Mouse (Mus musculus) lung, embryonic 15.5 days (tissue): ENCODE data around the gene Gm10309. TPM values are rescaled to one million over a fixed set of nuclear protein-coding genes. Genes with fewer than 3 reads are reported as not detected.
A peak's percentile ranks its signal among the peaks of the same experiment; 100 is the strongest.

Experiments used
- ATAC-seq: fragments of 200-750 bp; cut with Nextera tagmentation; 2 replicates; pipeline ENCODE4 v1.8.0; 2017; ENCODE audit warnings: moderate number of reproducible peaks, borderline replicate concordance; ENCODE audit not compliant: low FRiP score, low TSS enrichment; ENCODE audit errors: extremely low read depth
- H3K27ac ChIP-seq: fragments of 300-500 bp; sonication (generic); 2 replicates; pipeline ENCODE4 v1.5.1; 2015; ENCODE audit warnings: moderate library complexity, mild to moderate bottlenecking, inconsistent platforms
- H3K27me3 ChIP-seq: fragments of 300-500 bp; sonication (generic); 2 replicates; pipeline ENCODE4 v1.6.1; 2015; ENCODE audit warnings: inconsistent platforms
- H3K36me3 ChIP-seq: fragments of 300-500 bp; sonication (generic); 2 replicates; pipeline ENCODE4 v1.6.1; 2015; ENCODE audit warnings: inconsistent platforms
- H3K4me1 ChIP-seq: fragments of 300-500 bp; sonication (generic); 2 replicates; pipeline ENCODE4 v1.6.1; 2015; ENCODE audit warnings: inconsistent platforms
- H3K4me2 ChIP-seq: fragments of 300-500 bp; sonication (generic); 2 replicates; pipeline ENCODE4 v1.6.1; 2015; ENCODE audit warnings: inconsistent platforms, mild to moderate bottlenecking, moderate library complexity
- H3K4me3 ChIP-seq: fragments of 300-500 bp; sonication (generic); 2 replicates; pipeline ENCODE4 v1.5.1; 2015; ENCODE audit warnings: mild to moderate bottlenecking, inconsistent platforms
- H3K9ac ChIP-seq: fragments of 300-500 bp; sonication (generic); 2 replicates; pipeline ENCODE4 v1.6.1; 2015; ENCODE audit warnings: inconsistent platforms
- H3K9me3 ChIP-seq: fragments of 300-500 bp; sonication (generic); 2 replicates; pipeline ENCODE4 v1.6.1; 2016; ENCODE audit warnings: inconsistent platforms
- WGBS: fragments of 180-500 bp; shearing (Covaris S2); methylation state at CpG from one replicate; pipeline ENCODE4 v1.1.7; 2015; 5-methylcytosine and 5-hydroxymethylcytosine counted together
- polyA plus RNA-seq: library from polyadenylated mRNA; unstranded; fragments of >200 nt; fragmentation: Nextera tagmentation; extraction: Ambion mirVana; gene quantifications from 2 replicates; pipeline ENCODE4 v1.2.1, GENCODE M21; 2015

Gene Gm10309
- polyA plus RNA-seq, 1 experiment from 2014 or later: 0.40 TPM

DNA sequence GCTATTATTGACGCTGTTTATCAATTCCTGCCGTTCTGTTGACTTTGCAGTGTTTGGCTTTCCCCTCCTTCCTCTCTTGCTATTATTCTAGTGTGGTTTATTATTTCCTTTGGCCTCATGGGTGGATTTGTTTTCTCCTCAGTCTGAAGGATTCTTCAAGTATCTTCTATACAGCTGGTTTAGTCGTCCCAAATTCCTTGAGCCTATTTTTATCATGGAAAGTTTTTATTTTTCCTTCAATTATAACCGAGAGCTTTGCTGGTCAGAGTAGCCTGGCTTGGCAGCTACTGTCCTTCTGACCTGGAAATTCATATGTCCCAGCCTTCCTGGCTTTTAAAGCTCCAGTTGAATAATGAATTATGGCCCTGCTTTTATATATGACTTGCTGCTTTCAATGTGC lies 24.4 kb upstream of the Gm10309 start:
- no peak for ATAC-seq
- Histone ChIP-seq H3K9me3 (no peaks in the 10 kb centered on the region), H3K4me2 (no peak overlapping the region), H3K27ac (0 out of 2 replicates have a peak overlapping the region, but pooled peaks have one; percentile 51), H3K4me3 (no peak overlapping the region), H3K36me3 (no peaks in the 10 kb centered on the region), H3K27me3 (no peaks in the 10 kb centered on the region), H3K4me1 (peaks cover 11% of the 10 kb centered on the region; the same call in 1 of the 2 replicates), H3K9ac (no peak overlapping the region)
- 35% methylated on average over 4 of the region's 4 CpGs for WGBS

DNA sequence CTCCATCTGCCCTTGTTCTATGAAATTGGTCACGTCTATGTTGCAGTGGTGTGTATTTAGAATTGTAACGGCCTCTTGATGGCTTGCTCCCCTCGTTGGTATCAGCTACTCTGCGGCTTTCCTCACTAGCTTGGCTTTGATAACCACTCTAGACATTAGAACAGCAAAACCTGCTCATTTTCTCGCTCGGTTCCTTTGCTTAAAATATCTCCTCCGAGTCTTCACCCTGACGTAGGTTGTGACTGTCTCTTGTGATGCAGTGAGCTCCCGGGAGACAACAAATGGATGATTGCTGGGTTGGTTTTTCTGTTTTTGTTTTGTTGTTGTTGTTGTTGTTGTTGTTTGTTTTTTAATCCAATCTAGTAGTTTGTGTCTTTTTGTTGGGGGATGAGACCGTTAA lies 24.0 kb upstream of the Gm10309 start:
- Histone ChIP-seq H3K36me3 (no peaks in the 10 kb centered on the region), H3K27ac (no peak overlapping the region), H3K4me2 (no peak overlapping the region), H3K4me3 (no peak overlapping the region), H3K9me3 (no peaks in the 10 kb centered on the region), H3K9ac (no peak overlapping the region), H3K27me3 (no peaks in the 10 kb centered on the region), H3K4me1 (peaks cover 11% of the 10 kb centered on the region; the same call in 1 of the 2 replicates)
- no peak for ATAC-seq
- WGBS: 76% methylated on average over 10 of the region's 10 CpGs

GRCm38 (mm10) chr17:86527298-86527697 lies 22.3 kb upstream of the Gm10309 start:
- H3K27me3 ChIP-seq: no peaks in the 10 kb centered on the region
- no peak overlapping the region for H3K27ac ChIP-seq
- no peaks in the 10 kb centered on the region for H3K9me3 ChIP-seq
- no peak overlapping the region for H3K4me3 ChIP-seq
- ATAC-seq: no peak
- WGBS: 83% methylated on average over 5 of the region's 5 CpGs
- H3K4me1 ChIP-seq: peaks cover 10% of the 10 kb centered on the region; the same call in 1 of the 2 replicates
- no peaks in the 10 kb centered on the region for H3K36me3 ChIP-seq
- H3K4me2 ChIP-seq: no peak overlapping the region
- H3K9ac ChIP-seq: no peak overlapping the region

GRCm38 (mm10) chr17:86526016-86526415 lies 21.0 kb upstream of the Gm10309 start:
- peaks cover 7% of the 10 kb centered on the region; the same call in 1 of the 2 replicates for H3K4me1 ChIP-seq
- H3K4me2 ChIP-seq: no peak overlapping the region
- no peaks in the 10 kb centered on the region for H3K36me3 ChIP-seq
- WGBS: 61% methylated on average over 7 of the region's 7 CpGs
- no peak overlapping the region for H3K4me3 ChIP-seq
- no peaks in the 10 kb centered on the region for H3K9me3 ChIP-seq
- no peak for ATAC-seq
- H3K9ac ChIP-seq: no peak overlapping the region
- no peaks in the 10 kb centered on the region for H3K27me3 ChIP-seq
- 0 out of 2 replicates have a peak overlapping the region, but pooled peaks have one; percentile 22 for H3K27ac ChIP-seq

GRCm38 (mm10) chr17:86525075-86525474 lies 20.0 kb upstream of the Gm10309 start:
- no peak overlapping the region for H3K27ac ChIP-seq
- ATAC-seq: no peak
- no peaks in the 10 kb centered on the region for H3K27me3 ChIP-seq
- WGBS: 82% methylated on average over 2 of the region's 2 CpGs
- no peaks in the 10 kb centered on the region for H3K9me3 ChIP-seq
- no peak overlapping the region for H3K9ac ChIP-seq
- H3K36me3 ChIP-seq: no peaks in the 10 kb centered on the region
- H3K4me3 ChIP-seq: no peak overlapping the region
- peaks cover 3% of the 10 kb centered on the region; the same call in 1 of the 2 replicates for H3K4me1 ChIP-seq
- no peak overlapping the region for H3K4me2 ChIP-seq

GRCm38 (mm10) chr17:86523843-86524242 lies 18.8 kb upstream of the Gm10309 start:
- WGBS: 83% methylated on average over 10 of the region's 10 CpGs
- no peak overlapping the region for H3K4me2 ChIP-seq
- H3K4me3 ChIP-seq: no peak overlapping the region
- no peak for ATAC-seq
- H3K9ac ChIP-seq: no peak overlapping the region
- H3K36me3 ChIP-seq: no peaks in the 10 kb centered on the region
- H3K27me3 ChIP-seq: no peaks in the 10 kb centered on the region
- H3K9me3 ChIP-seq: no peaks in the 10 kb centered on the region
- no peak overlapping the region for H3K27ac ChIP-seq
- H3K4me1 ChIP-seq: no peaks in the 10 kb centered on the region

DNA sequence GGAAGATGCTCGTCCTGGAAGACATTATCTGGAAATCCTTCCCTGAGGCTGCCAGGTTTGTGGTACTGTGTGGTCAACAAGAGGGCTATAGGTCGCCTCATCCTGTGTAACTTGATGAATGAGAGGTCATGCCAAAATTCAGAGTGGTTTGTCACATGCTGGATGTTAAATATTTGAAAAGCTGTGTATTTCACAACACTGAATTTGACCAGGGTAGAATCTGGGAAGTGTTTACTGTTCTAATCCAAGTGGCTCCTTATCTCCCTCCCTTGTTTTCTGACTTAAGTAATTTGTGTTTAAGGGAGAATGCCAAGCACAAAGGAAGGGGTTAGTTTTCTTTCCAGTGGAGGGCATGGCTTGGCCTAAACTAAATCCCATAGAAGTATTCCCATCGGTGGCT lies 18.3 kb upstream of the Gm10309 start:
- Histone ChIP-seq H3K9me3 (no peaks in the 10 kb centered on the region), H3K4me3 (no peak overlapping the region), H3K27me3 (no peaks in the 10 kb centered on the region), H3K36me3 (no peaks in the 10 kb centered on the region), H3K9ac (no peak overlapping the region), H3K4me1 (no peaks in the 10 kb centered on the region), H3K4me2 (no peak overlapping the region), H3K27ac (no peak overlapping the region)
- 44% methylated on average over 3 of the region's 3 CpGs for WGBS
- ATAC-seq: no peak; the same call in 1 of the 2 replicates

DNA sequence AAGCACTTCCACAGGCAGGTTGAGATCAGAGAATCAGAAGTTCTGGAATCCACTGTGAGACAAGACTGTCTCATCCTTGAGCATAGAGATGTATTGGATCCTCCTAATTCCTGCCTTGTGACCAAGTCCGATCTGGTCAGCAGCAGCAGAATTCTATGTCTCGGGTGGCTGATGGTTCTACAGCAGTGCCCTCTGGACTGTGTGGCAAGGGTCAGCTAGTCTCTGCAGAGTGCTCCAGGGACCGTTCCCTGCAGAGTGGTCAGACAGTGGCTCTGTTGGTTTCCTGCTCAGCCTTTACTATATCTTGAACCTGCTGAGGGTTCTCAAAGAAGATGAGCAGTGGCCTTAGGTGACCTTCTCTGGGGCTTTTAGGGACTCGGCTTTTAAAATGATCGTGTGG lies 17.6 kb upstream of the Gm10309 start:
- 78% methylated on average over 5 of the region's 5 CpGs for WGBS
- no peak overlapping the region for H3K9ac ChIP-seq
- H3K27me3 ChIP-seq: no peaks in the 10 kb centered on the region
- H3K36me3 ChIP-seq: no peaks in the 10 kb centered on the region
- no peak for ATAC-seq
- H3K9me3 ChIP-seq: no peaks in the 10 kb centered on the region
- no peak overlapping the region for H3K4me2 ChIP-seq
- no peak overlapping the region for H3K27ac ChIP-seq
- no peak overlapping the region for H3K4me3 ChIP-seq
- no peaks in the 10 kb centered on the region for H3K4me1 ChIP-seq

GRCm38 (mm10) chr17:86521252-86521651 lies 16.2 kb upstream of the Gm10309 start:
- Histone ChIP-seq H3K4me3 (no peak overlapping the region), H3K9ac (no peak overlapping the region), H3K9me3 (no peaks in the 10 kb centered on the region), H3K36me3 (no peaks in the 10 kb centered on the region), H3K4me2 (no peak overlapping the region), H3K27me3 (no peaks in the 10 kb centered on the region), H3K4me1 (no peaks in the 10 kb centered on the region), H3K27ac (no peak overlapping the region)
- ATAC-seq: no peak
- WGBS: 89% methylated on average over 11 of the region's 11 CpGs

GRCm38 (mm10) chr17:86518604-86519003 lies 13.6 kb upstream of the Gm10309 start:
- Histone ChIP-seq H3K4me2 (no peak overlapping the region), H3K27ac (no peak overlapping the region), H3K4me1 (peaks cover 15% of the 10 kb centered on the region), H3K36me3 (no peaks in the 10 kb centered on the region), H3K27me3 (no peaks in the 10 kb centered on the region), H3K9ac (no peak overlapping the region), H3K4me3 (no peak overlapping the region), H3K9me3 (no peaks in the 10 kb centered on the region)
- no peak for ATAC-seq
- WGBS: 82% methylated on average over 7 of the region's 7 CpGs

DNA sequence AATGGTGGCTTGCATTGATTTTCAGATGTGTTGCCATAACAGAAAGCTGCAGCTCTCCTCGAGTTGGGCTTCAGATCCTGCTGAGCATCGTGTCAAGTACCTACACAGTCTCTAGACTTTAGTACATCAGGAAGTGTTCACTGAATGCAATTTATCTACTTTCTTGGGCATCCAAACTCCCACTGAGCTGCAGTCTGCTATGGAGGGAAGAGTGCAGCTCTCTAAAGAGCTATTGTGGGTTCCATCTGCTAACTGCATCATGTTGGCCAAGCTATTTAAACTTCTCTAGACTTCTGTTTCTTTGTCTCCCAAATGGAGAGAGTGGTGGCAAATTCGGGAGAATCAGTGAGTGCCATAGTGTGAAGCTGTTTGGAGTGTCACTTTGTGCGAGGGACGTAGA lies 11.6 kb upstream of the Gm10309 start:
- H3K9me3 ChIP-seq: no peaks in the 10 kb centered on the region
- H3K4me3 ChIP-seq: no peak overlapping the region
- no peaks in the 10 kb centered on the region for H3K27me3 ChIP-seq
- no peaks in the 10 kb centered on the region for H3K36me3 ChIP-seq
- no peak overlapping the region for H3K27ac ChIP-seq
- H3K9ac ChIP-seq: no peak overlapping the region
- peaks cover 15% of the 10 kb centered on the region for H3K4me1 ChIP-seq
- no peak overlapping the region for H3K4me2 ChIP-seq
- no peak for ATAC-seq
- WGBS: 67% methylated on average over 5 of the region's 5 CpGs

- no peaks in the 10 kb centered on the region for H3K27me3 ChIP-seq
- H3K9ac ChIP-seq: no peak overlapping the region
- H3K4me1 ChIP-seq: peaks cover 15% of the 10 kb centered on the region
- ATAC-seq: 0 out of 2 replicates have a peak, but pooled peaks have one; percentile 16
- H3K4me2 ChIP-seq: no peak overlapping the region
- H3K27ac ChIP-seq: peak overlapping the region; percentile 58
- WGBS: 31% methylated on average over 13 of the region's 13 CpGs
- no peaks in the 10 kb centered on the region for H3K36me3 ChIP-seq
- H3K4me3 ChIP-seq: no peak overlapping the region
- no peaks in the 10 kb centered on the region for H3K9me3 ChIP-seq
These were observed 10.1 kb upstream of the Gm10309 start for GRCm38 (mm10) chr17:86514974-86515620.
